Mouse (Mus musculus) adrenal gland, postnatal 4 days (tissue): ENCODE data around the gene Sbk2. TPM values are rescaled to one million over a fixed set of nuclear protein-coding genes. Genes with fewer than 3 reads are reported as not detected.

Experiments used
- DNase-seq, 2 experiments: peaks; one replicate each; pipeline ENCODE4 v3.0.0; 2021 to 2022; ENCODE audit warnings: low spot score in 2 of 2, mixed read lengths in 2 of 2
- total RNA-seq, 2 experiments: library from RNA; stranded (reverse); gene quantifications; 2 replicates each; pipeline ENCODE4 v1.2.3; 2021

Gene Sbk2
- total RNA-seq, 2 experiments from 2014 or later, result 0.50 to 0.90 TPM

DNA sequence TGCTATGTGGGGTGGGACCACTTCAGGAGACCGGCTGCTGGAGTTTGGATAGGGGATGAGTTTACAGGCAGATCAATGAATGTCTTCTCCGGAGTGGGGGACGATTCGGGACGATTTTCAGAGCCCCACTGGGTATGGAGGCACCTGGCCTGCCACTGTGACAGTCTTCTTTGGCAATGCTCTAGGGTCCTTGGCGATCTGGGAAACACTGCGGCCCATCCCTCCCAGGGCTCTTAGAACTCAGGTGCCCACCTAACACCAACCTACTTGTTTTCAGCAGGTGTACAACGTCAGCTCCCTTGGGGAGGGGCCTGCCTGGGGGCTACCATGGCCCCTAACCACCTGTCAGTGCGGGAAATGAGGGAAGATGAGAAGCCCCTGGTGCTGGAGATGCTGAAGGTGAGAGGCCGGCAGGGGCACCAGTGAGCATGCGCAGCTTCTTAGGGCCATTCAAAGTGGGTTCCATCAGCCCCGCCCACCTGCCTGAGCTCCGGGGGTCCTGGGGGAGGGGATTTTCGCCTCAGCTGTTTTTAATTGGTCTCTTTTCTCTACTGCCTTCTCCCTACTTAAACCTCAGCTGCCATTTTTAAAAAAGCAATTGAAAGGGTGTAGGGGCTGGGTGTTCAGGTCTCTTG is 41.2 kb downstream of the Sbk2 start:
- no peak for DNase-seq

DNA sequence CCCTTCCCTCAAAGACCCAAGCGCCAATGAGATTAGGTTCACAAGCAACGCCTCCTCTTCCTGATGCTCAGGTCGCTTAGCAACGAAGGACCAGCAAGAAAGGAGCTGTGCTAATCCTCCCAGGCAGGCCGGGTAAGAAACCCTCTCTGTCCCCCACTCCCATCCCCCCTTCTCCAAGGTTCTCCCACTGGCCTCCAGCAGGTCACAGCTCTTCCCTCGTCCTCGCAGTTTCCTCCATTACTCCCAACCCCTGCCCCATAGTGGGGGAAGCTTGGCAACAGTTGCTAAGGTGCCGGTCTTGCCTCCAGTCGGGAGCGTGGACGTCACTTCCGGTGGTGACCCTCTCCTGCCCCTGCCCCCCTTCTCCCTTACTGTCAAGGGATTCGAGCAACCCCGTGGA is 41.7 kb downstream of the Sbk2 start:
- peak in 1 of 2 experiments; percentile 49 for DNase-seq

DNA sequence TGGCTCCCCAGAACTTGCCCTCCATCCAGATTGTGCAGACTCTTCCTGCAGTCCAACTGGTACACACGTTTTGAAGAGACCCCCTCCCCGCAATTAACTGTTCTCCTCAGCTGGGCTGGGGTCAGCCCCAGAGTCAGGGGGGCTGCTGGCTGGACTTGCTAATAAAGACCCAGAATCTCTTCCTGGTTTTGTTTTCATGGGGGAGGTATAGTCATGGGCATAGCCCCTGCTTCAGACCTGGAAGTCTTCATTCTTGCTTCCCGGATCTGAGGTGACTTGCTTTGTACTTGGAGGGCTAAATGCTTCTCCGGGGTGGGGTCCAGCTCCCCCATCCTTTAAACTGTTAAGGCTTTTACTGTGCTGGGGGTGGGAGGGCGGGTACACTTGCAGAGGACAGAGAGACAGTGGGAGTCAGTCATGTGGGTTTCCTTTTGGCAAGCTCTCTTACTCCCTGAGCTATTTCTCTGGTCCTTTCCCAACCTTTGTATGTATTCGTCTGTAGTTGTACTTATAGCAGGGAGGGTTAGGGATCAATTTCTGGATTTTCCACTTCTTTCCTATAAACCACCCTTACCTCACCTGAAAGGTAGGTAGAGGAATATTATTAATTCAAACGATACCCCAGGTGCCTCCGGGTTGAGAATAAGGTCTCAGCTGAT is 42.3 kb downstream of the Sbk2 start, which contains the start of gene Nat14:
Gene Nat14 (plus strand): TSS at position 205 of the 659 bp plus-strand sequence.
- no peak for DNase-seq

DNA sequence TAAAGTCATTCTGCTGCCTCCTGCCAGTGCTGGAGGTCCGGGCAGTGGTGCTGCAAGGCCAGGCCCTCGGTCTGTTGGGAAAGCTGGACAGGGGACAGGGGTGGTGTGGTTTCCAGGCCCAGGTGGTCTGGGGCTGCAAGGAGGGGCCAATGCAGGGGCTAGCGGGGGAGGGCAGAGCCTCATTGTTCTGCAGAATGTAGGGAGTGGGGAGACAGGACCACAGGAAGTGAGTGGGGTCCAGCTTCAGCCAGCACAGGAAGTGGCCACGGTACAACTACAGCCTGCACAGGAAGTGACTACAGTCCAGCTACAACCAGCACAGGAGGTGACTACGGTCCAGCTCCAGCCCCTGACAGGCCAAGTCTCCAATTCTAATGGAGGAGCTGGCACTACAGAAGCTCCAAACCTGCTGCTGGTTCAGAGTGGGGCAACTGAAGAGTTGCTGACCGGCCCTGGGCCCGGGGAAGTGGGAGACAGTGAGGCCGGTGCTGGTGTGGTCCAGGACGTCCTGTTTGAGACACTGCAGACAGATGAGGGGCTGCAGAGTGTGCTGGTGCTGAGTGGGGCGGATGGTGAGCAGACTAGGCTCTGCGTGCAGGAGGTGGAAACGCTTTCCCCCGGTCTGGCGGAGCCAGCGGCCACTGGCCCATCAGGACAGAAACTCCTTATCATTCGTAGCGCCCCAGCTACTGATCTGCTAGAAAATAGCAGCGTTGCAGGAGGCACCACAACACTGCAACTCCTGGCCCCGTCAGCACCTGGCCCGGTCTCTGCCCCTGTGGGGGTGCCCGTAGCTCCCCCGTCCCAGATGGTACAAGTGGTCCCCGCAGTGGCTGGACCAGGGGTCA is 43.0 kb downstream of the Sbk2 start:
- DNase-seq, result no peak

DNA sequence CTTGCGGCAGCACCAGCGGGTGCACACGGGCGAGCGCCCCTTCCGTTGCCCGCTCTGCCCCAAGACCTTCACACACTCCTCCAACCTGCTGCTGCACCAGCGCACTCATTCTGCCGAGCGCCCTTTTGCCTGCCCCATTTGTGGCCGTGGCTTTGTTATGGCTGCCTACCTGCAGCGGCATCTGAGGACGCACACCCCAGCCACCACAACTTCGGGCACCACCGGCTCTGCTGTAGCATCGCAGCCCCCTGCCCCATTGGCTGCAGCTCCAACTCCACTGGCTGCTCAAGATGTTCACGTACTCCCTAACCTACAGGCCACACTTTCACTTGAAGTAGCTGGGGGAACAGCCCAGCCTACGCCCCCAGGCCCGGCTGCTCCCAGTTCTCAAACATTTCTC is 43.7 kb downstream of the Sbk2 start:
- no peak for DNase-seq

DNA sequence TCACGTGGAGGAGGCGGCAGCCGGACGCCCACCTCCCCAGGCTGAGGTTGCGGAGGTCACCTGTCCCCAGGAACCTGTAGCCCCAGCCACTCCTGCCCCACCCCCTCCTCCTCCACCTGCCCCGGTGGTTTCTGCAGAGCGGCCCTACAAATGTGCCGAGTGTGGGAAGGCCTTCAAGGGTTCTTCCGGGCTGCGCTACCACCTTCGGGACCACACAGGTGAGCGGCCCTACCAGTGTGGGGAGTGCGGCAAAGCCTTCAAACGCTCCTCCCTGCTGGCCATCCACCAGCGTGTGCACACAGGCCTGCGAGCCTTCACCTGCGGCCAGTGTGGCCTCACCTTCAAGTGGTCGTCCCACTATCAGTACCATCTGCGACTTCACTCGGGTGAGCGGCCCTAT is 44.2 kb downstream of the Sbk2 start:
- no peak for DNase-seq

DNA sequence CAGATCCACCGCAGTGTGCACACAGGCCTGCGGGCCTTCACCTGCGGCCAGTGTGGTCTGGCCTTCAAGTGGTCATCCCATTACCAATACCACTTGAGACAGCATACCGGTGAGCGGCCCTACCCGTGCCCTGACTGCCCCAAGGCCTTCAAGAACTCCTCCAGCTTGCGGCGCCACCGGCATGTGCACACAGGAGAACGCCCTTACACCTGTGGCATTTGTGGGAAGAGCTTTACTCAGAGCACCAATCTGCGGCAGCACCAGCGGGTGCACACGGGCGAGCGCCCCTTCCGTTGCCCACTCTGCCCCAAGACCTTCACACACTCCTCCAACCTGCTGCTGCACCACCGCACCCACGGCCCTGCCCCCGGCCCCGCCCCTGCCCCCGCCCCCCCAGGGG is 45.1 kb downstream of the Sbk2 start:
- no peak for DNase-seq

DNA sequence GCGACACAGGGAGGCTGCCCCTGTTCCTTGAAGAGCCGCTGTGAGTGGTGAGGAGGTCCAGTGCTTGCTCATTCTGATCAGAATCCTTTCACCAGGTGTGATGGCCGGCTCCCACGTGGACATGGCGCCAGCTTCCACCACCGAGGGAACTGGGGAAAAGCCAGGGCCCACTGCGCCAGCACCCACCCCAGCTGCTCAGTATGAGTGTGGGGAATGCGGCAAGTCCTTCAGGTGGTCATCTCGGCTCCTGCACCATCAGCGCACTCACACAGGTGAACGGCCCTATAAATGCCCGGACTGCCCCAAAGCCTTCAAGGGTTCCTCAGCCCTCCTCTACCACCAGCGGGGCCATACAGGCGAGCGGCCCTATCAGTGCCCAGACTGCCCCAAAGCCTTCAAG is 45.5 kb downstream of the Sbk2 start:
- DNase-seq, result no peak

DNA sequence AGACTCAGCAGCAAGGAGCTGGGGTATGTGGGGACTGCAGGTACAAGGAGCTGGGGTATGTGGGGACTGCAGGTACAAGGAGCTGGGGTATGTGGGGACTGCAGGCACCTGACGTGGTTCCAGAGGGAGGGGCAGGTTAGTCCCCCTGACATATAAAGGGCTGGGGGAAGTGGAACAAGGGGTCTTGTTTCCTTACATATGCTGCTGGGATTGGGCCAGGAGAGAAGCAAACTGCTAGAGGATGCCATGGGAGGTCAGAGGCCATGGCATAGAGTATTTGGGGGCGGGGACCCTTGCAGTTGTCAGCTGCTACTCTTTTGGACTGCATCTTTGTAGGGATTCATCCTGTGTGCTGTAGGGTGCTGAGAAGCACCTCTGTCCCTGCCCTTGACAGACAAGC is 46.7 kb downstream of the Sbk2 start:
- no peak for DNase-seq

DNA sequence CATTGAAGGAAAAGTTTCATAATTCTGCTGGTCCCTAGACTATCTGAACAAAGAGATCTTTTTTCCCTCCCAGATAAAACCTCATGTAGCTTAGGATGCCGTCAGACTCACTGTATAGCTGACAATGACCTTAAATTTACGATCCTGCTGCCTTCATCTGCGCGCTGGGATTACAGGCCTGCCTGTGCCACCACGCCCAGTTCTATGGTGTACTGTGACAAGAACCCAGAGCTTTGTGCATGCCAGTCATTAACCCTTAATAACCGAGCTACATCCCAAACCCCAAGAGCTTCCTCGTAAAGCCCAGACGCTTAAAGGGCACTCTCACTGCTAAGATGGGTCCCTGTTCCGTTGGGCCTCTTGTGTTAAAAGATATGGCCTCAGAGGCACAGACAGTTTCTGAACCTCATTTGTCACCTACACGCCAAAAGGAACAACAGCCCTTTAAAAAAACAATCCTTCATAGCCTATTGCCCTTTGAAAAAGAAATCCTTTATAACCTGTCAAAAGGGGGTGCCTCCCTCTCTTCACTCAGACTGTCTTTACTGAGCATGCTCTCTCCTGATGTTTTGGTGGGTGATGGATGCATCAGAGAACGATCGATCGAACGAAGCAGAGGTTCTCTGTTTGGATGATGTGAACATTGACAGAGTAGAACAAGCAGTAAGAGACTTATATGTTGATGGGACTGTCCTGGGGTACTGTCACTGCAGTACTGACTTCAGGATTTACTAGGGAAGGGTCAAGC is 48.4 kb downstream of the Sbk2 start:
- no peak for DNase-seq

DNA sequence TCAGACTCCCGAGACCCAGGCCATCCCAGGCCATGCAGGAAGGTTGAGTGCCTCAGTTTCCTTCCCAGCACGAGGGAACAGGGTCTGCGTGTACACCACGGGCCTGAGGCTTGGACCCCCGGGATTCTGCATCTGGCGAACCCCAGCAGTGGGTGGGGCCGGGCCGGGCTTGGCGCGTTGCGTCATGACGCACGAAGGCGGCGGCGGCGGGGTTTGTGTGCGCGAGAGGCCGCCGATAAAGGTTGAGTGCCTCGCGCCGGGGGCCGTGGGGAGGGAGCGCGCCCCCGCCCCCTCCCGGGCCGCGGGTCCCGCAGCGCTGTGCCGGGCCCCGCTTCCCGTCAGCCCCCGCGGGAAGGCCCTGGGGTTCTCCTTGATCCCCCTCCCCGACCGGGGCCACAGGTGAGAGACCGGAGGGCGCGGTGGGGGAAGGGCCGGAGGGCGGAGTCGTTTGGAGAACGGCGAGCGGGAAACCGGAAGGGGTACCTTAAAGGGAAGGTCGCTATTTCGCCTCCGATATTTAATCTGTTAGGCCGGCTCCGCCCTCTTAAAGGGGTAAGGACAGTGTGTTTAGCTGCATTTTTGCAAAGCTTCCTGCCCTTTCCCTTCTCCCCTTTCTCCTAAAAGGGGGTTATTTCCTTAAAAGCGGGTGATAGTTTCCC is 49.1 kb downstream of the Sbk2 start, which contains the start of gene Zfp628:
Gene Zfp628 (plus strand): TSS at position 211 of the 659 bp plus-strand sequence.
- DNase-seq, result peak; percentile 81 to 92

DNA sequence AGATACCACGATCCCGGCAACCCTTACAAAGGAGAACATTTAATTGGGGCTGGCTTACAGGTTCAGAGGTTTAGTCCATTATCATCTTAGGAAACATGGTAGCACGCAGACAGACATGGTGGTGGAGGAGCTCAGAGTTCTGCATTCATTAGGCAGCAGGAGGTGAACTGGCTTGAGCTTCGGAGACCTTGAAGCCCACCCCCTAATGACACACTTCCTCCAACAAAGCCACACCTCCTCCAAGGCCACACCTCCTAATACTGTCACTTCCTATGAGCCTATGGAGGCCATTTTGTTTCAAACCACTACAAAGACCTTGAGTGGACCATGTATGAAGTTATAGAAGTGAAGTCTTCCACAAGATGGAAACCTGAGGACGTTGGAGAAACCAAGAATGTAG is 52.0 kb downstream of the Sbk2 start:
- no peak for DNase-seq

DNA sequence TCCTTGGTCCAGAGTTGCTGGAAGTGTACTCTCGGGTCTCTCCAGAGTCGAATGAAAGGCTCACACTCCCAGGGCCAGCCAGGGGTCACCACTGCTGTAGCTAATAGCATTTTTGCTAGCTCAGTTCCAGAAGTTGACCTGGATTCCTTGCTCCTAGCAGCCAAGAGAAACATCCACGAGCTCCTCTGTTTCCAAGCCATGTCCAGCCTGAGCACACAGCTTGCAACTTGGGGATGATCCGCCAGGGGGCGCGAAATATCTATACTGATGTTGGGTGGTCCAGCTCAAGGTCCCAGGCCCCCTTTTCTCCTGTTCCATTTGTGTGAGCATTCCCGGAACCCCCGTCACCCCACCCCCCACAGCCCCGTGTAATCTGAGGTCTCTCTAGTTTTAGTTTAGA is 52.6 kb downstream of the Sbk2 start:
- DNase-seq, result no peak

DNA sequence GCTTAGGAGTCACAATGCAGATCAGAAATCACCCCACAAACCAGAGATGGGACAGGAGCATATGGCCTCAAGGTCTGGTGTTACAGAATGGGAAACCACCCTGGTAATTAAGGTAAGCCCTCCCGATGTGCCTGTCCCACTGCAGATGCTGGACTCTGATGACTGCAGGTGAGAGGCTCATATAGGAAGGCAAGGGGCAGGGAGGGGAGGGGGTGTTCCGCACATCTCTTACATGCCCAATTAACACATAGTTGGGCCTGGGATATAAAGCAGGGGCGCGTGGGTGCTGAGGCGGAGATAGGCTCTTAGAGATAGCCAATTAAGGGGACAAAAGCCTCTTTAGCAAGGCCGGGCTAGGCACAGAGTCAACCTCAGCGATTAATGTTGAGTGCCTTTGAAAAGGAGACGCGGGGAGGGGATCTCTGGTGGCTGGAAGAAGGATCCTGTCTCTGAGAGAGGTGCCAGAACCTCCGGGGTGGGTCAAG is 57.7 kb downstream of the Sbk2 start, which contains the start of gene Gm36210:
Gene Gm36210 (minus strand): TSS at position 51 of the 485 bp plus-strand sequence.
- DNase-seq, result no peak

DNA sequence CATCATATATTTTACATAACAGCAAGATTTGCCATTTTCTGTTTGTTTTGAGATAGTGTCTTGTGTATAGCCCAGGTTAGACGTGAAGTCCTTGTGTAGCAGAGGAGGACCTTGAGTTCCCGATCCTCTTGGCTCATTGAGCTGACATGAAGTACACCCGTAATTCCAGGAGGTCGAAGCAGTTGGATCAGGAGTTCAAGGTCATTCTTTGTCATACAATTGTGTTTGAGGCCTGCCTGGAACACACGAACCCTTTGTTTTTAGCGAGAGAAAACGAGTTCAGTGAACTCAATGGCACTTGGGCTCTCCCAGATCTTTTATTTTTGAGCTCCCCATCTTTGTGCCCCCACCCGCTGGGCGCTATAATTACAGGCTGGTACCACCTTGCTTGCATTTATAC is 61.8 kb downstream of the Sbk2 start:
- DNase-seq, result no peak

DNA sequence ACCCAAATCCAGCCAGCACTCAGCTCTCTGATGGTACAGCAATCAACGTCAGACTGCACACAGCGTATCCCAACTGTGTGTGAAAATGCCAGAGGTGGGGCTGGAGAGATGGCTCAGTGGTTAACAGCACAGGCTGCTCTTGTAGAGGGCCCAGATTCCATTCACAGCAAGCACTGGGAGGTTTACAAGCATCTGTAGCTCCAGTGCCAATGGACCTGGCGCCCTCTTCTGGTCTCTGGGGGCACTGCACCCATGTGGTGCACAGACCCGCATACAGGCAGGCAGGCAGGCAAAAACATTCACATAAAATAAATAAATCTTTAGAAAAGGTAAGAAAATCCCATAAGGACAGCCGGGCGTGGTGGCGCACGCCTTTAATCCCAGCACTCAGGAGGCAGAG is 63.0 kb downstream of the Sbk2 start:
- DNase-seq, result no peak

DNA sequence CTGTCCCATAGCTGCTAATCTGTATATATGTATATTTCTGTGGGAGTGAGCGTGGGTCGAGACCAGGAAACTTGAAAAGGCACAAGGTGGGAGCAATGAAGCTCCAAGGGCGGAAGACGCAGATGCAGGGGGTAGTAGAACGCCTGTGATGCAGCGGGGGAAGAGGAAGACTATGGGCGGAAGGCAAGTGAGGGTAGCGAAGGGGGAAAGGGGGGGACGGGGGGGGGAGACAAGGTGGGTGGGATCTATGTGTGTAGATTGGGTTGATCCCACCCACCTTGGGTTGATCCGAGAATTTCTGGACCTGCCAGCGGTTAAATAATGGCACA is 63.7 kb downstream of the Sbk2 start:
- no peak for DNase-seq

DNA sequence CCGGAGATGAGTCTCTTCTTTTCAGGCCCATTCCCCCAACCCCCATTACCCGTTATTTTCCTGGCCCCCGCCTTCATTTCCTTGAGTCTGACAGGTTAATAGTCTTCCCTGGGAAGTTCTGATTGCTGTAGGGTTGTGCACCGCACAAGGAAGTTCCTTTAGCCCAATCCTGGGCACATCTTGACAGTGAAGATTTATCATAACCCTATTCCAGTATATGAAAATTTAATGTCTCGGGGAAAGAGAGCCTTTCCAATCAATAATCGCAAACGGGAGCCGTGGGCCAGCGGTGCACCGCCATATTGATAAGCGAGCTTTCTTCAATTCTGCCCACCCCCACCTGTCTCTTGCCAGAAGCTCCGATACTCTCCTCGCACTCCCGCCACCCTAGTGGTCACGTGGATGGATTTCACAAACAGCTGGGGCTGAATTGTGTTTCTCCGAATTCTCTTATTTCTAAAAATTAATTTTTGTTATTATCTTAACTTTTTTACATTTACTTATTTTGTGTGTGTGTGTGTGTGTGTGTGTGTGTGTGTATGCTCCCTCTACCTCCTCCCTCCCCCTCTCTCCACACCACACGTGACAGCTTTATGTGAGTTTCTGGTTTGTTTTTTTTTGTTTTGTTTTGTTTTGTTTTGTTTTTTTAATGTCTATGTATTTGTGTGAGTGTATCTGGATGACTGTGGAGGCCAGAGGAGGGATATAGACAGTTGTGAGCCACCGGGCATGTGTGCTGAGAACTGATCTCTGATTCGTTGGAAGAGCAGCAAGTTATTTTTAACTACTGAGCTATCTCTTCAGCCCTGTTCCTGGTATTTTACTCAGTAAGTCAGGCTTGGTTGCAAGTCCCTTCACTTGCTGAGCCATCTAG is 64.3 kb downstream of the Sbk2 start:
- DNase-seq, result no peak

DNA sequence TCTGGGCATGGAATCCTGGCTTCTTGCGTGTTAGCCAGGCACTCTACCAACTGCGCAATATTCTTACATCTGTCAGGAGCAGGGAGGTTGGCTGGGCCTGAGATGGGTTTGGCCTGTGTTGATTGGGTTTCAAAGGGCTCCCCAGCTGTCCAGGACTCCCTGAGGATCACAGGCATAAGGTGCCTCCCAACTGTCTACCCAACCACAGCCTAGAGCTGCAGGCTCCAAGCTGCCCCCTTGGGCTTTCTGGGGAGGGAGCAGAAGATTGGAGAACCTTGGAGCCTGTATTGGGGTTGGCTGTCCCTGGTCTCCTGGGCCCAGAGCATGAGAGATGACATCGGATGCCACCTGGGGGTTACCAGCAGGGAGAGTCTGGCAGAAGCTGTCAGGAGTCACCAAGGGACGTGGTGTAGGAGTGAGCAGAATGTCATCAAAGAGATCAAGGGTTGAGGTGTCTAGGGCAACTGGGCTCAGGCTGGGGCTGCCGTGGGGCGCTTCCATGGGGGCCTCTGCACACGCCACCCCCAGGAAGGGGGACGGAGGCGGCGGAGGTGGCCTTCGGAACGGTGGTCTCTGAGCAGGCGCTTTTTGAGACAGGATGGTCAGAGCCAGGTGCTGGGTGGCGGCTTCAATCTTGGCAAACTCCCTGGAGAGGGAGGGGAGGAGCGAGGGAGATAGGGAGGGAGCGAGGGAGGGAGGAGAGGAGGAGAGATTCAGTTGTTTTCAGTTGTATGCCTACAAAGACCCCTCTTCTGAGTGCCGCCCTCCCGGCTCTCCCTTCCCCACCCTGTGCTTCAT is 65.2 kb downstream of the Sbk2 start:
- no peak for DNase-seq
